Mouse (Mus musculus) heart, adult 10 weeks (tissue): ENCODE results near the gene Rflnb. TPM values are rescaled to one million over a fixed set of nuclear protein-coding genes. Genes with fewer than 3 reads are reported as not detected.

ENCODE experiments used
- polyA plus RNA-seq: library from polyadenylated mRNA; stranded (reverse); fragments of 350-450 nt; fragmentation: Illumina TruSeq; extraction: RNeasy Lipid Tissue Mini Kit (QIAGEN cat#74804); gene quantifications from one replicate; pipeline ENCODE4 v1.2.3, GENCODE M21; 2014; ENCODE audit warnings: low read depth, low replicate concordance

Rflnb gene
- polyA plus RNA-seq: 26.2 TPM

DNA sequence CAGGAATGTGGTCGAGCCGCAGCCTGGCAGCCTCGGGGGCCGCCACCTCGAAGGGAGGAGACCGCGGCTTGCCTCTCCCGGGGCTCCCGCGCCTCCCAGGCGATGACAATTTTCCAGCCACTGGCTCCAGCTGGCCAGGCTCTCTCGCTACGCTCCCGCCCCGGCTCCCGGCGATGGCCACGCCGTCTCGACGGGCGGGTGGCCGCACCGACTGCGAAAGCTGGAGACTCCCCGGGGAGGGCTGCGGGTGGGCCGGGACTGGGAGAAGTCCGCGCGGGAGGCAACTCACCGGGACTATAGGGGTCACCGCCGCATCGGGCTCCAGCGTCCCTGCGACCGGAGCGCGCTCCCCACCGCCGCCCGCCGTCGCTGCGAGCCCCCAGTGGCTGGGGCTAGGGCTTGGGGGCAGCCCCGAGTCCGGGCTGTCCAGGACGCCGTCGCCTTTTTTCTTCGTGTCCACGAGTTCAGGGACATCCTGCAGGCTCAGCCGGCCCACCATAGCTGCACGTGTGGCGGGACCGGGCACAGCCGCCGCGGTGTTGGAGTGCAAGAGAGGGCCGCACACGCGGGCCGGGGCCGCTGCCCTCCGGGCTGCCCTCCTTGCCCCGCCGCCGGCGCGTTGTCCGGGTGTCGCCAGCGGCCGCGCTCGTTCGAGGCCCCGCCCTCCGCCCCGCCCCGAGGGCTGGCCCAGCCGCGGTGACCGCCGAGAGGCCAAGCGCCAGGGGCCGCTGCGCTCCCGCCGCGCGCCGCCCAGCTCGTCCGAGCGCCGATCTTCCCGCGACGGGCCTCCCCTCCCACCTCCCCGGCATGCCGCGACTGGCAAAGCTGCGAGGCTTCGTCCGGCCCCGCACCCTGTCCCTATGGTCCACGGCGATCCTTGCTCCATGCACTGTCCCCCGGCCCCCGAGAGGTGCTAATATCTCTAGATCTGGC lies at the start of gene Rflnb:
Gene Rflnb (minus strand): TSS at position 644 of the 933 bp plus-strand sequence.

GRCm38 (mm10) chr11:75999440-76000155 lies 28.0 kb downstream of the Rflnb start, which contains the start of gene 1700016K19Rik:
1700016K19Rik (plus strand) TSS chr11:75999912.

Other genes starting within 250 kb of the Rflnb start
- gene Doc2b, start 231.7 kb downstream of the Rflnb start, polyA plus RNA-seq: 0.42 TPM
- gene Rph3al, start 89.4 kb downstream of the Rflnb start, polyA plus RNA-seq: 6.8 TPM
- gene 1700016K19Rik, start 27.9 kb downstream of the Rflnb start, polyA plus RNA-seq: not detected
- gene Vps53, start 151.9 kb upstream of the Rflnb start, polyA plus RNA-seq: 23.3 TPM
- 4.8 TPM for gene Fam57a, start 151.9 kb upstream of the Rflnb start, polyA plus RNA-seq
- gene Dbil5, start 189.8 kb upstream of the Rflnb start, polyA plus RNA-seq: not detected
- 4.8 TPM for gene Gemin4, start 189.9 kb upstream of the Rflnb start, polyA plus RNA-seq
- 28.5 TPM for gene Mrm3, start 215.9 kb upstream of the Rflnb start, polyA plus RNA-seq
- gene Glod4, start 215.9 kb upstream of the Rflnb start, polyA plus RNA-seq: 48.7 TPM